Mouse (Mus musculus) heart, embryonic 10.5 days (tissue): ENCODE measurements at regions not wholly inside any gene's neighbourhood (a gene's known extent, or its start where the extent isn't known, plus 50 kb on each side); places are given as distances from the start of the nearest gene placed in this dataset.

Experiments
- DNase-seq: peaks from one replicate; pipeline ENCODE4 v3.0.0-alpha.2; 2017; ENCODE audit warnings: low spot score
- H3K27ac ChIP-seq: fragments of 300-500 bp; sonication (generic); 2 replicates; pipeline ENCODE4 v1.5.1; 2016; ENCODE audit warnings: mild to moderate bottlenecking
- H3K27me3 ChIP-seq: fragments of 300-500 bp; sonication (generic); 2 replicates; pipeline ENCODE4 v1.6.1; 2016; ENCODE audit warnings: mild to moderate bottlenecking; ENCODE audit not compliant: poor library complexity, insufficient read depth, severe bottlenecking
- H3K36me3 ChIP-seq: fragments of 300-500 bp; sonication (generic); 2 replicates; pipeline ENCODE4 v1.6.1; 2016; ENCODE audit warnings: mild to moderate bottlenecking, moderate library complexity
- H3K4me1 ChIP-seq: fragments of 300-500 bp; sonication (generic); 2 replicates; pipeline ENCODE4 v1.6.1; 2016; ENCODE audit warnings: mild to moderate bottlenecking
- H3K4me3 ChIP-seq: fragments of 300-500 bp; sonication (generic); 2 replicates; pipeline ENCODE4 v1.5.1; 2016; ENCODE audit warnings: mild to moderate bottlenecking, moderate library complexity
- H3K9me3 ChIP-seq: fragments of 300-500 bp; sonication (generic); 2 replicates; pipeline ENCODE4 v1.6.1; 2016; ENCODE audit warnings: mild to moderate bottlenecking, moderate library complexity
- WGBS: fragments of 180-500 bp; shearing (Covaris S2); methylation state at CpG from one replicate; pipeline ENCODE4 v1.1.7; 2016; 5-methylcytosine and 5-hydroxymethylcytosine counted together

DNA sequence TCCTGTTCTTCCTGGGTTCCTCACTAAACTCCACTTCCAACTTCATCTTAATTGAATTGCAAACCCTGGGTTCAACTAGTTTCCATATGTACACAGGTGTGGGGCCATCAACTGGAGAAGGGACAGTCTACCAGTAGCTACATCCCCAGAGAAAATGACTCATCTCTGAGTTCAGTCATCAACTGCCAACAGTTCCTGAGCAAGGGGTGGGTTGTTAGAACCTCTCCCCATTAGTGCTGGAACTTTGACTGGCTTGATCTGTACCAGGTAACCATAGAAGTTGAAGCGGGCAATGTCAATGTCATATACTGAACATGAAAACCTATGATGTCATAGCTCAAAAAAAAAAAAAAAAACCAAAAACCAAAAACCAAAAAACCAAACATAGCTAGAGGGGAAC, 69.8 kb downstream of the Gm21750 start:
- Histone ChIP-seq H3K9me3 (no peaks in the 10 kb centered on the region), H3K27me3 (no peaks in the 10 kb centered on the region), H3K27ac (no peak overlapping the region), H3K4me1 (no peaks in the 10 kb centered on the region), H3K4me3 (no peak overlapping the region), H3K36me3 (no peaks in the 10 kb centered on the region)
- 84% methylated on average over 1 of the region's 1 CpGs for WGBS
- DNase-seq = no peak

GRCm38 (mm10) chr14:73732161-73732560, 71.1 kb downstream of the Gm21750 start:
- WGBS = 37% methylated on average over 3 of the region's 3 CpGs
- H3K27me3 ChIP-seq = no peaks in the 10 kb centered on the region
- H3K9me3 ChIP-seq = no peaks in the 10 kb centered on the region
- no peak overlapping the region for H3K4me3 ChIP-seq
- no peak overlapping the region for H3K27ac ChIP-seq
- no peaks in the 10 kb centered on the region for H3K36me3 ChIP-seq
- no peak for DNase-seq
- no peaks in the 10 kb centered on the region for H3K4me1 ChIP-seq

GRCm38 (mm10) chr14:73750790-73751189, 89.8 kb downstream of the Gm21750 start:
- no peaks in the 10 kb centered on the region for H3K9me3 ChIP-seq
- H3K27ac ChIP-seq = no peak overlapping the region
- DNase-seq = no peak
- H3K4me3 ChIP-seq = no peak overlapping the region
- no peaks in the 10 kb centered on the region for H3K36me3 ChIP-seq
- H3K4me1 ChIP-seq = no peaks in the 10 kb centered on the region
- 72% methylated on average over 6 of the region's 6 CpGs for WGBS
- no peaks in the 10 kb centered on the region for H3K27me3 ChIP-seq

GRCm38 (mm10) chr14:73759986-73760385, 99.0 kb downstream of the Gm21750 start:
- Histone ChIP-seq H3K9me3 (no peaks in the 10 kb centered on the region), H3K4me1 (no peaks in the 10 kb centered on the region), H3K4me3 (no peak overlapping the region), H3K36me3 (no peaks in the 10 kb centered on the region), H3K27me3 (no peaks in the 10 kb centered on the region), H3K27ac (no peak overlapping the region)
- no peak for DNase-seq
- WGBS = 43% methylated on average over 1 of the region's 1 CpGs

DNA sequence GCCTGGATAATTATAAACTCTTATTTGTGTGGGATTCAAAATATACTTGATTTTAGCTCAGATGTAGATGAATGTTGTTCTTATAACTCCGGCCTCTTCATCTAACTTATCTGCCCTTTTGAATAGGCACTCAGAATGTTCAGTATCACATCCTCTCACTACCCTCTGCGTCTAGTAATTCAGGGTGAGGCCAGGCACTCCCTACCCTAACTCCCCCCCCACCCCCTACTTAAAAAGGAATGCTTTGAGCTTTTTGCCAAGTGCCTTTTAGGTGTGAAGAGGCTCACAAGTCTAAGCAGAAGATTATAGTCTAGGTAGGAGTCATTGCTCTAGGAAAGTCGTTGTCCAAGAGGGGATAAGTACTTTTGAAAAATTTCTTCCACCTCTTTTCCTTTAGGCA, 111.9 kb downstream of the Gm21750 start:
- Histone ChIP-seq H3K9me3 (no peaks in the 10 kb centered on the region), H3K4me1 (no peaks in the 10 kb centered on the region)
- 50% methylated on average over 3 of the region's 3 CpGs for WGBS

GRCm38 (mm10) chr14:73773810-73774209, 112.8 kb downstream of the Gm21750 start:
- WGBS = 33% methylated on average over 1 of the region's 1 CpGs
- Histone ChIP-seq H3K27me3 (no peaks in the 10 kb centered on the region), H3K9me3 (no peaks in the 10 kb centered on the region), H3K4me3 (no peak overlapping the region), H3K4me1 (no peaks in the 10 kb centered on the region), H3K27ac (no peak overlapping the region), H3K36me3 (no peaks in the 10 kb centered on the region)
- DNase-seq = no peak

More for the DNA sequence above, 111.9 kb downstream of the Gm21750 start:
- no peaks in the 10 kb centered on the region for H3K36me3 ChIP-seq
- DNase-seq = no peak
- H3K27me3 ChIP-seq = no peaks in the 10 kb centered on the region
- H3K4me3 ChIP-seq = no peak overlapping the region
- no peak overlapping the region for H3K27ac ChIP-seq

- Histone ChIP-seq H3K4me3 (no peak overlapping the region), H3K9me3 (no peaks in the 10 kb centered on the region), H3K27me3 (no peaks in the 10 kb centered on the region), H3K36me3 (no peaks in the 10 kb centered on the region), H3K27ac (no peak overlapping the region), H3K4me1 (no peaks in the 10 kb centered on the region)
- peak; percentile 76 for DNase-seq
- 0% methylated on average over 1 of the region's 1 CpGs for WGBS
Measured at GRCm38 (mm10) chr14:73776066-73776465, 115.0 kb downstream of the Gm21750 start.

DNA sequence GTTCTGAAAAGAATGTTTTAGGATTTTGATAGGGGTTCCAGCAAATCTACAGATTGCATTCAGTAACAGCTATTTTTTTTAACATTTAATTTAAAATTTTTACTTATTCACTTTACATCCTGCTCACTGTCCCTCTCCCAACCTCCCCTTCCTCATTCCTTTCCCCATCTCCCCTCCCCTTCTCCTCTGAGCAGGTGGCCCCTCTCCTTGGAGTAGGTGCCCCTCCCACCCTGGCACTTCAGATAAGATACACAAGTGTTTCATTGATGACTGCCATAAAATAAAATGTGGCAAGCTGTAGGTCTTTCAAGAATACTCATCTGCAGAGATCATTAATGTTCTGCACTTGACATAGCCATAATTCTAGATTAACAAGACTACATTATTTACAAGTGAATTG, 146.1 kb downstream of the Gm21750 start:
- Histone ChIP-seq H3K4me3 (no peak overlapping the region), H3K27ac (no peak overlapping the region), H3K27me3 (no peaks in the 10 kb centered on the region), H3K4me1 (no peaks in the 10 kb centered on the region), H3K9me3 (no peaks in the 10 kb centered on the region), H3K36me3 (no peaks in the 10 kb centered on the region)
- DNase-seq = no peak

- 64% methylated on average over 6 of the region's 6 CpGs for WGBS
- no peak overlapping the region for H3K4me3 ChIP-seq
- no peaks in the 10 kb centered on the region for H3K4me1 ChIP-seq
- no peaks in the 10 kb centered on the region for H3K36me3 ChIP-seq
- no peak overlapping the region for H3K27ac ChIP-seq
- H3K9me3 ChIP-seq = no peaks in the 10 kb centered on the region
- DNase-seq = no peak
- H3K27me3 ChIP-seq = no peaks in the 10 kb centered on the region
Measured at GRCm38 (mm10) chr14:73838890-73839289, 177.9 kb downstream of the Gm21750 start.

GRCm38 (mm10) chr14:73861782-73862181, 200.8 kb downstream of the Gm21750 start:
- Histone ChIP-seq H3K4me1 (no peaks in the 10 kb centered on the region), H3K36me3 (no peaks in the 10 kb centered on the region), H3K27ac (no peak overlapping the region), H3K27me3 (no peaks in the 10 kb centered on the region), H3K9me3 (no peaks in the 10 kb centered on the region), H3K4me3 (no peak overlapping the region)
- DNase-seq = peak; percentile 74
- 33% methylated on average over 2 of the region's 2 CpGs for WGBS

DNA sequence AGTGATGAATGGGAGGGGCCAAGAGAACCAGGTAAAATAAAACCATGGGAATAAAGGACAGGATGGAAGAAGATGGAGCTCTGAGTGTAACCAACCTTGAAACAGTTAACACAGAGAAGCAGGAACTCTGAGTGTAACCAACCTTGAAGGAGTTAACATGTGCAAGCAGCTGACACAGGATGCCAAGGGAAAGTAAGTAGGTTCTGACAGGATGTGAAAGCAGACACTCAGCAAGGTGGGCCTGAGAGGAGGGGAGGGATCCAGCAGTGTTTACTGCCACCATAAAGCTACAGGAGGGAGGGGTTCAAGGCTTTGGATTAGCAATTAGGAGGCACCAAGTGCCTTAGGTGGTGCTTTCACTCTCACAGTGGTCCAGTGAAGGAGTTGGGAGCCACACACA, 213.3 kb downstream of the Gm21750 start:
- Histone ChIP-seq H3K27ac (no peak overlapping the region), H3K27me3 (no peaks in the 10 kb centered on the region), H3K4me3 (no peak overlapping the region), H3K36me3 (no peaks in the 10 kb centered on the region), H3K9me3 (no peaks in the 10 kb centered on the region), H3K4me1 (no peaks in the 10 kb centered on the region)
- no peak for DNase-seq

GRCm38 (mm10) chr14:73875916-73876315, 214.9 kb downstream of the Gm21750 start:
- no peak for DNase-seq
- no peak overlapping the region for H3K4me3 ChIP-seq
- no peaks in the 10 kb centered on the region for H3K4me1 ChIP-seq
- H3K27me3 ChIP-seq = no peaks in the 10 kb centered on the region
- no peak overlapping the region for H3K27ac ChIP-seq
- no peaks in the 10 kb centered on the region for H3K9me3 ChIP-seq
- no peaks in the 10 kb centered on the region for H3K36me3 ChIP-seq
- WGBS = 83% methylated on average over 3 of the region's 3 CpGs

GRCm38 (mm10) chr14:73878267-73878666, 217.2 kb downstream of the Gm21750 start:
- H3K27me3 ChIP-seq = no peaks in the 10 kb centered on the region
- WGBS = 58% methylated on average over 1 of the region's 1 CpGs
- no peak overlapping the region for H3K27ac ChIP-seq
- no peaks in the 10 kb centered on the region for H3K9me3 ChIP-seq
- no peak for DNase-seq
- H3K4me3 ChIP-seq = no peak overlapping the region
- H3K36me3 ChIP-seq = no peaks in the 10 kb centered on the region
- no peaks in the 10 kb centered on the region for H3K4me1 ChIP-seq

DNA sequence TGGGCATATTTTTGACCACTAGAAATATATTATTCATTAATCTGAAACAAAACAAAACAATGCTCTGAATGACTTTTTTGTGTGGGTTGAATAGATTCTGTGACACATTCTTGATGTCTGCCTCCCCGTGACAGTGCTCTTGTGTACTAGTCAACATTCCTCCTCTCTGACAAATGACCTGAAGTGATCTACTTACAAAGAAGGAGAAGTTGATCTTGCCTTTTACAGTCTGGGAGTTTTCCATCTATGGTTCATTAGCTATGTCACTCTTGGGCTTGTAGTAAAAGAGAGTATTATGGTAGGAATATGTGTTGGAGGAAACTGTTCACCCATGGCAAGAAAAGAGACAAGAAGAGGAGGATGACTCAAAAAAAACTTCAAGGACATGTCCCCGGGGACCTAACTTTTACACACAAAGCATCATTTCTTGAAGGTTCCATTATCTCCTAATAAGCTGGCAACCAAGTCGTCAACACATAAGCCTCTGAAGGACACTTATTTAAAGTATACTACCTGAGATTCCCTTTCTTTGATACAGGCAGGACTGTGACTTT, 217.9 kb downstream of the Gm21750 start:
- no peak overlapping the region for H3K27ac ChIP-seq
- no peaks in the 10 kb centered on the region for H3K36me3 ChIP-seq
- 59% methylated on average over 3 of the region's 3 CpGs for WGBS
- no peaks in the 10 kb centered on the region for H3K9me3 ChIP-seq
- H3K4me3 ChIP-seq = no peak overlapping the region
- DNase-seq = no peak
- no peaks in the 10 kb centered on the region for H3K27me3 ChIP-seq
- no peaks in the 10 kb centered on the region for H3K4me1 ChIP-seq
